Mouse (Mus musculus) MEL (cell line): ENCODE measurements at regions not wholly inside any gene's neighbourhood (a gene's known extent, or its start where the extent isn't known, plus 50 kb on each side); places are given as distances from the start of the nearest gene placed in this dataset.

Experiments used
- DNase-seq: peaks from one replicate; pipeline ENCODE4 v3.0.0; 2011; ENCODE audit warnings: low read depth, low spot score
- H3K27ac ChIP-seq: 2 replicates; pipeline ENCODE4 v1.5.1; 2012; ENCODE audit warnings: low read depth, mild to moderate bottlenecking, control low read depth, low read length, moderate library complexity; ENCODE audit not compliant: control insufficient read depth
- H3K27me3 ChIP-seq, 2 experiments: fragments of 150-350 bp in 1 of 2; sonication (generic) in 1 of 2; 2 replicates each; pipeline ENCODE4 v1.6.1; 2012; ENCODE audit warnings: low read length in 2 of 2, mild to moderate bottlenecking in 2 of 2, improper control_type of control experiment in 1 of 2, moderate library complexity in 1 of 2; ENCODE audit not compliant: insufficient read depth in 2 of 2, control insufficient read depth in 1 of 2
- H3K36me3 ChIP-seq, 2 experiments: 2 replicates each; pipeline ENCODE4 v1.6.1; 2012 to 2014; ENCODE audit warnings: low read length in 2 of 2, improper control_type of control experiment in 1 of 2, inconsistent platforms in 1 of 2, mild to moderate bottlenecking in 1 of 2; ENCODE audit not compliant: insufficient read depth in 2 of 2, control insufficient read depth in 1 of 2
- H3K4me1 ChIP-seq, 2 experiments: fragments of 150-350 bp in 1 of 2; sonication (generic) in 1 of 2; 2 replicates each; pipeline ENCODE4 v1.6.1; 2012; ENCODE audit warnings: low read length in 2 of 2, improper control_type of control experiment in 1 of 2, mild to moderate bottlenecking in 1 of 2; ENCODE audit not compliant: insufficient read depth in 2 of 2, control insufficient read depth in 1 of 2
- H3K4me3 ChIP-seq, 2 experiments: fragments of 150-350 bp in 1 of 2; sonication (generic) in 1 of 2; 2 replicates each; pipeline ENCODE4 v1.5.1; 2012; ENCODE audit warnings: low read depth in 2 of 2, low read length in 2 of 2, mild to moderate bottlenecking in 2 of 2, moderate library complexity in 2 of 2, control low read depth in 1 of 2, improper control_type of control experiment in 1 of 2; ENCODE audit not compliant: control insufficient read depth in 1 of 2, insufficient read depth in 1 of 2
- H3K79me2 ChIP-seq: 2 replicates; pipeline ENCODE4 v1.6.1; 2012; ENCODE audit warnings: mild to moderate bottlenecking, low read length, moderate library complexity; ENCODE audit not compliant: control insufficient read depth, poor library complexity, insufficient read depth
- H3K9ac ChIP-seq: 2 replicates; pipeline ENCODE4 v1.6.1; 2012; ENCODE audit warnings: low read depth, mild to moderate bottlenecking, control low read depth, low read length, moderate library complexity; ENCODE audit not compliant: control insufficient read depth, poor library complexity, severe bottlenecking
- H3K9me3 ChIP-seq: fragments of 150-350 bp; sonication (generic); replicated peaks from 2 replicates; pipeline ENCODE4 v1.6.1; 2012; ENCODE audit warnings: mild to moderate bottlenecking, low read length, improper control_type of control experiment, moderate library complexity; ENCODE audit not compliant: insufficient read depth
- CHD1 ChIP-seq: IDR thresholded peaks from 2 replicates; pipeline ENCODE4 v1.6.1; 2012; ENCODE audit warnings: low read depth, mild to moderate bottlenecking, inconsistent platforms, low read length, improper control_type of control experiment
- E2F4 ChIP-seq: IDR thresholded peaks from 2 replicates; pipeline ENCODE4 v1.6.1; 2011; ENCODE audit warnings: low read depth, low read length, improper control_type of control experiment, borderline replicate concordance
- ELF1 ChIP-seq: IDR thresholded peaks from 2 replicates; pipeline ENCODE4 v1.6.1; 2014; ENCODE audit warnings: low read depth, mild to moderate bottlenecking, inconsistent platforms, low read length, improper control_type of control experiment, moderate library complexity
- EP300 ChIP-seq, 2 experiments: IDR thresholded peaks; 2 replicates each; pipeline ENCODE4 v1.6.1; 2011; ENCODE audit warnings: improper control_type of control experiment in 2 of 2, low read length in 2 of 2, low read depth in 1 of 2, mild to moderate bottlenecking in 1 of 2
- GATA1 ChIP-seq: IDR thresholded peaks from 2 replicates; pipeline ENCODE4 v1.6.1; 2011; ENCODE audit warnings: low read depth, low read length, improper control_type of control experiment
- MAFK ChIP-seq: IDR thresholded peaks from 2 replicates; pipeline ENCODE4 v1.6.1; 2011; ENCODE audit warnings: low read depth, mild to moderate bottlenecking, low read length, improper control_type of control experiment, borderline replicate concordance
- MAZ ChIP-seq: IDR thresholded peaks from 2 replicates; pipeline ENCODE4 v1.6.1; 2012; ENCODE audit warnings: low read depth, mild to moderate bottlenecking, inconsistent platforms, low read length, improper control_type of control experiment
- MEF2A ChIP-seq: IDR thresholded peaks from 2 replicates; pipeline ENCODE4 v1.6.1; 2014; ENCODE audit warnings: low read depth, mild to moderate bottlenecking, inconsistent platforms, low read length, improper control_type of control experiment; ENCODE audit not compliant: poor library complexity, insufficient replicate concordance, severe bottlenecking; ENCODE audit errors: extremely low read depth
- MXI1 ChIP-seq: IDR thresholded peaks from 2 replicates; pipeline ENCODE4 v1.6.1; 2011; ENCODE audit warnings: mild to moderate bottlenecking, low read depth, low read length, improper control_type of control experiment
- MYB ChIP-seq: IDR thresholded peaks from 2 replicates; pipeline ENCODE4 v1.6.1; 2011; ENCODE audit warnings: mild to moderate bottlenecking, low read depth, low read length, improper control_type of control experiment
- NELFE ChIP-seq: IDR thresholded peaks from 2 replicates; pipeline ENCODE4 v1.6.1; 2011; ENCODE audit warnings: low read depth, low read length, improper control_type of control experiment
- NRF1 ChIP-seq: IDR thresholded peaks from 2 replicates; pipeline ENCODE4 v1.6.1; 2014; ENCODE audit warnings: low read depth, mild to moderate bottlenecking, inconsistent platforms, low read length, improper control_type of control experiment, moderate library complexity; ENCODE audit not compliant: poor library complexity, insufficient read depth, severe bottlenecking
- POLR2A ChIP-seq, 2 experiments: IDR thresholded peaks; 2 replicates each; pipeline ENCODE4 v1.6.1; 2011 to 2012; ENCODE audit warnings: low read length in 2 of 2, mild to moderate bottlenecking in 2 of 2, control low read depth in 1 of 2, improper control_type of control experiment in 1 of 2, low read depth in 1 of 2, moderate library complexity in 1 of 2; ENCODE audit not compliant: control insufficient read depth in 1 of 2, insufficient read depth in 1 of 2, poor library complexity in 1 of 2
- RCOR1 ChIP-seq: IDR thresholded peaks from 2 replicates; pipeline ENCODE4 v1.6.1; 2012; ENCODE audit warnings: low read depth, mild to moderate bottlenecking, inconsistent platforms, low read length, improper control_type of control experiment
- SIN3A ChIP-seq: IDR thresholded peaks from 2 replicates; pipeline ENCODE4 v1.6.1; 2012; ENCODE audit warnings: low read length, improper control_type of control experiment, inconsistent platforms
- SMC3 ChIP-seq: IDR thresholded peaks from 2 replicates; pipeline ENCODE4 v1.6.1; 2011; ENCODE audit warnings: low read depth, low read length, improper control_type of control experiment
- TAL1 ChIP-seq: IDR thresholded peaks from 2 replicates; pipeline ENCODE4 v1.6.1; 2012; ENCODE audit warnings: mild to moderate bottlenecking, inconsistent platforms, low read length, moderate library complexity, mixed read lengths
- UBTF ChIP-seq: IDR thresholded peaks from 2 replicates; pipeline ENCODE4 v1.6.1; 2012; ENCODE audit warnings: low read depth, mild to moderate bottlenecking, inconsistent platforms, low read length, improper control_type of control experiment, moderate library complexity, borderline replicate concordance; ENCODE audit not compliant: insufficient read depth
- USF1 ChIP-seq: IDR thresholded peaks from 2 replicates; pipeline ENCODE4 v1.6.1; 2014; ENCODE audit warnings: low read depth, mild to moderate bottlenecking, inconsistent platforms, low read length, improper control_type of control experiment, moderate library complexity
- ZKSCAN1 ChIP-seq: IDR thresholded peaks from 2 replicates; pipeline ENCODE4 v1.6.1; 2012; ENCODE audit warnings: low read depth, mild to moderate bottlenecking, inconsistent platforms, low read length, improper control_type of control experiment, moderate library complexity
- ZMIZ1 ChIP-seq: IDR thresholded peaks from 2 replicates; pipeline ENCODE4 v1.6.1; 2012; ENCODE audit warnings: low read depth, mild to moderate bottlenecking, inconsistent platforms, low read length, improper control_type of control experiment, moderate library complexity

GRCm38 (mm10) chr17:15192840-15193239, 151.5 kb upstream of the Gm3448 start:
- H3K27ac ChIP-seq: no peak overlapping the region
- no peaks in the 10 kb centered on the region for H3K9me3 ChIP-seq
- DNase-seq: no peak
- no peak overlapping the region for H3K9ac ChIP-seq
- H3K36me3 ChIP-seq: no peaks in the 10 kb centered on the region
- no peaks in the 10 kb centered on the region for H3K4me1 ChIP-seq
- peaks cover 0 to 1% of the 10 kb centered on the region in 2 experiments; a peak in 2 of 4 replicates for H3K27me3 ChIP-seq
- H3K79me2 ChIP-seq: no peaks in the 10 kb centered on the region
- no peak overlapping the region for H3K4me3 ChIP-seq
- TF ChIP-seq MEF2A (no peak), MAZ (no peak), CHD1 (no peak), MYB (no peak), UBTF (no peak), GATA1 (no peak), EP300 (IDR thresholded peaks at IDR 0.05; ENCODE audit: low read depth in 1 of 2, low read length in 2 of 2) (no peak), SIN3A (no peak), NRF1 (no peak), POLR2A (IDR thresholded peaks at IDR 0.05; ENCODE audit: control insufficient read depth in 1 of 2, insufficient read depth in 1 of 2, low read depth in 1 of 2, low read length in 2 of 2, poor library complexity in 1 of 2) (no peak), SMC3 (no peak), USF1 (no peak), E2F4 (no peak), ZKSCAN1 (no peak), NELFE (no peak)

GRCm38 (mm10) chr17:15185217-15185616, 143.9 kb upstream of the Gm3448 start:
- TF ChIP-seq GATA1 (no peak), ZMIZ1 (no peak), TAL1 (no peak), USF1 (no peak), POLR2A (IDR thresholded peaks at IDR 0.05; ENCODE audit: control insufficient read depth in 1 of 2, insufficient read depth in 1 of 2, low read depth in 1 of 2, low read length in 2 of 2, poor library complexity in 1 of 2) (no peak), ELF1 (no peak), CHD1 (no peak), MAFK (no peak), MYB (no peak), RCOR1 (no peak), MXI1 (no peak)
- peaks cover 0 to 4% of the 10 kb centered on the region in 2 experiments; a peak in 2 of 4 replicates for H3K27me3 ChIP-seq

More at GRCm38 (mm10) chr17:15185217-15185616, 143.9 kb upstream of the Gm3448 start:
- H3K27ac ChIP-seq: no peak overlapping the region
- no peak overlapping the region for H3K4me3 ChIP-seq
- no peaks in the 10 kb centered on the region for H3K9me3 ChIP-seq
- no peaks in the 10 kb centered on the region for H3K79me2 ChIP-seq
- DNase-seq: no peak
- no peaks in the 10 kb centered on the region for H3K36me3 ChIP-seq
- no peak overlapping the region for H3K9ac ChIP-seq
- H3K4me1 ChIP-seq: no peaks in the 10 kb centered on the region
